Mouse (Mus musculus) forebrain, embryonic 16.5 days (tissue): ENCODE measurements at regions not wholly inside any gene's neighbourhood (a gene's known extent, or its start where the extent isn't known, plus 50 kb on each side); places are given as distances from the start of the nearest gene placed in this dataset.

ENCODE experiments used
- ATAC-seq: fragments of 200-750 bp; cut with Nextera tagmentation; 2 replicates; pipeline ENCODE4 v1.8.0; 2017; ENCODE audit warnings: mild to moderate bottlenecking, moderate library complexity
- H3K27ac ChIP-seq: fragments of 300-500 bp; sonication (generic); 2 replicates; pipeline ENCODE4 v1.5.1; 2014; ENCODE audit warnings: low read length, control low read depth
- H3K27me3 ChIP-seq: fragments of 300-500 bp; sonication (generic); replicated peaks from 2 replicates; pipeline ENCODE4 v1.6.1; 2014; ENCODE audit warnings: low read length; ENCODE audit not compliant: control insufficient read depth, insufficient read depth
- H3K36me3 ChIP-seq: fragments of 300-500 bp; sonication (generic); 2 replicates; pipeline ENCODE4 v1.6.1; 2014; ENCODE audit not compliant: control insufficient read depth, insufficient read depth
- H3K4me1 ChIP-seq: fragments of 300-500 bp; sonication (generic); replicated peaks from 2 replicates; pipeline ENCODE4 v1.6.1; 2014; ENCODE audit warnings: low read length; ENCODE audit not compliant: control insufficient read depth, insufficient read depth
- H3K4me2 ChIP-seq: fragments of 300-500 bp; sonication (generic); 2 replicates; pipeline ENCODE4 v1.6.1; 2014; ENCODE audit warnings: mild to moderate bottlenecking, low read length, control low read depth
- H3K4me3 ChIP-seq: fragments of 300-500 bp; sonication (generic); replicated peaks from 2 replicates; pipeline ENCODE4 v1.5.1; 2014; ENCODE audit warnings: mild to moderate bottlenecking, low read length, control low read depth
- H3K9ac ChIP-seq: fragments of 300-500 bp; sonication (generic); replicated peaks from 2 replicates; pipeline ENCODE4 v1.6.1; 2014; ENCODE audit warnings: low read depth, low read length, control low read depth
- H3K9me3 ChIP-seq: fragments of 300-500 bp; sonication (generic); 2 replicates; pipeline ENCODE4 v1.6.1; 2016; ENCODE audit warnings: low read length; ENCODE audit not compliant: control insufficient read depth
- WGBS: fragments of 180-500 bp; shearing (Covaris S2); extraction: QIAGEN DNeasy Blood & Tissue Kit; methylation state at CpG from one replicate; pipeline ENCODE4 v1.1.7; 2014; 5-methylcytosine and 5-hydroxymethylcytosine counted together

- Histone ChIP-seq H3K36me3 (no peaks in the 10 kb centered on the region), H3K9me3 (no peaks in the 10 kb centered on the region), H3K4me1 (no peaks in the 10 kb centered on the region), H3K4me3 (no peak overlapping the region), H3K27ac (no peak overlapping the region), H3K4me2 (no peak overlapping the region), H3K9ac (no peak overlapping the region), H3K27me3 (no peaks in the 10 kb centered on the region)
- peak; percentile 36; the same call in 1 of the 2 replicates for ATAC-seq
- WGBS: 67% methylated on average over 2 of the region's 2 CpGs
These were observed 457.2 kb upstream of the Edil3 start for GRCm38 (mm10) chr13:88364048-88364447.
